Mouse (Mus musculus): ENCODE data around the gene Col27a1. TPM values are rescaled to one million over a fixed set of nuclear protein-coding genes. Genes with fewer than 3 reads are reported as not detected.
A peak's percentile ranks its signal among the peaks of the same experiment; 100 is the strongest.
"Not testable (repeated sequence)": the region's sequence is repeated elsewhere in the genome, so short reads cannot be mapped to it uniquely, and the experiment has no call there.

Col27a1 gene
- polyA plus RNA-seq, 1 experiment from 2014 or later = 0.85 TPM

- H3K4me2 ChIP-seq = no peak overlapping the region
- H3K4me1 ChIP-seq = peaks cover 5% of the 10 kb centered on the region
- no peaks in the 10 kb centered on the region for H3K9me3 ChIP-seq (replicated peaks)
- no peaks in the 10 kb centered on the region for H3K36me3 ChIP-seq (ENCODE audit: poor library complexity, severe bottlenecking)
- no peak overlapping the region for H3K9ac ChIP-seq
- H3K27me3 ChIP-seq = no peaks in the 10 kb centered on the region
- no peak for ATAC-seq
- H3K27ac ChIP-seq = no peak overlapping the region
- H3K4me3 ChIP-seq = no peak overlapping the region
- WGBS = 75% methylated on average over 3 of the region's 3 CpGs
These were observed 82.5 kb downstream of the Col27a1 start for GRCm38 (mm10) chr4:63296263-63296662.

- no peak overlapping the region for H3K27ac ChIP-seq
- no peaks in the 10 kb centered on the region for H3K27me3 ChIP-seq
- H3K4me2 ChIP-seq = no peak overlapping the region
- no peak overlapping the region for H3K9ac ChIP-seq
- H3K4me3 ChIP-seq = no peak overlapping the region
- WGBS = 87% methylated on average over 8 of the region's 8 CpGs
- no peaks in the 10 kb centered on the region for H3K9me3 ChIP-seq (replicated peaks)
- H3K36me3 ChIP-seq (ENCODE audit: poor library complexity, severe bottlenecking) = no peaks in the 10 kb centered on the region
- no peak for ATAC-seq
- H3K4me1 ChIP-seq = no peaks in the 10 kb centered on the region
These were observed 83.1 kb downstream of the Col27a1 start for GRCm38 (mm10) chr4:63296876-63297275.

GRCm38 (mm10) chr4:63298191-63298590, 84.4 kb downstream of the Col27a1 start:
- Histone ChIP-seq H3K9ac (no peak overlapping the region), H3K36me3 (ENCODE audit: poor library complexity, severe bottlenecking) (no peaks in the 10 kb centered on the region), H3K9me3 (replicated peaks) (no peaks in the 10 kb centered on the region), H3K4me2 (no peak overlapping the region), H3K27ac (no peak overlapping the region), H3K4me1 (no peaks in the 10 kb centered on the region), H3K4me3 (no peak overlapping the region), H3K27me3 (no peaks in the 10 kb centered on the region)
- ATAC-seq = no peak
- 90% methylated on average over 8 of the region's 8 CpGs for WGBS

- peak; percentile 34 for ATAC-seq
These were observed 88.8 kb downstream of the Col27a1 start for GRCm38 (mm10) chr4:63302641-63303040.

GRCm38 (mm10) chr4:63307175-63308062, 93.6 kb downstream of the Col27a1 start:
- 32% methylated on average over 21 of the region's 21 CpGs for WGBS

More at GRCm38 (mm10) chr4:63302641-63303040, 88.8 kb downstream of the Col27a1 start:
- no peak overlapping the region for H3K4me2 ChIP-seq
- no peak overlapping the region for H3K27ac ChIP-seq
- H3K4me1 ChIP-seq = no peaks in the 10 kb centered on the region
- no peaks in the 10 kb centered on the region for H3K36me3 ChIP-seq (ENCODE audit: poor library complexity, severe bottlenecking)
- 60% methylated on average over 4 of the region's 4 CpGs for WGBS
- no peaks in the 10 kb centered on the region; the same call in 1 of the 2 replicates for H3K27me3 ChIP-seq
- H3K9me3 ChIP-seq (replicated peaks) = no peaks in the 10 kb centered on the region; the same call in 1 of the 2 replicates
- no peak overlapping the region for H3K9ac ChIP-seq
- no peak overlapping the region for H3K4me3 ChIP-seq

GRCm38 (mm10) chr4:63308316-63308715, 94.5 kb downstream of the Col27a1 start:
- H3K27me3 ChIP-seq = no peaks in the 10 kb centered on the region; the same call in 1 of the 2 replicates
- H3K36me3 ChIP-seq (ENCODE audit: poor library complexity, severe bottlenecking) = no peaks in the 10 kb centered on the region
- no peak for ATAC-seq
- H3K4me3 ChIP-seq = no peak overlapping the region
- no peak overlapping the region for H3K9ac ChIP-seq
- no peak overlapping the region for H3K27ac ChIP-seq
- no peaks in the 10 kb centered on the region; the same call in 1 of the 2 replicates for H3K9me3 ChIP-seq (replicated peaks)
- H3K4me2 ChIP-seq = no peak overlapping the region
- WGBS = 82% methylated on average over 3 of the region's 3 CpGs
- no peaks in the 10 kb centered on the region for H3K4me1 ChIP-seq

More at GRCm38 (mm10) chr4:63307175-63308062, 93.6 kb downstream of the Col27a1 start:
- Histone ChIP-seq H3K4me1 (no peaks in the 10 kb centered on the region), H3K4me2 (no peak overlapping the region), H3K9me3 (replicated peaks) (no peaks in the 10 kb centered on the region; the same call in 1 of the 2 replicates), H3K4me3 (no peak overlapping the region), H3K27ac (no peak overlapping the region), H3K9ac (no peak overlapping the region), H3K36me3 (ENCODE audit: poor library complexity, severe bottlenecking) (no peaks in the 10 kb centered on the region), H3K27me3 (no peaks in the 10 kb centered on the region; the same call in 1 of the 2 replicates)
- ATAC-seq = peak; percentile 74

- H3K4me3 ChIP-seq = no peak overlapping the region
- H3K36me3 ChIP-seq (ENCODE audit: poor library complexity, severe bottlenecking) = no peaks in the 10 kb centered on the region
- H3K9ac ChIP-seq = no peak overlapping the region
- no peak for ATAC-seq
- no peaks in the 10 kb centered on the region; the same call in 1 of the 2 replicates for H3K9me3 ChIP-seq (replicated peaks)
- WGBS = 71% methylated on average over 10 of the region's 10 CpGs
- H3K27me3 ChIP-seq = no peaks in the 10 kb centered on the region; the same call in 1 of the 2 replicates
- H3K27ac ChIP-seq = no peak overlapping the region
- H3K4me2 ChIP-seq = no peak overlapping the region
- H3K4me1 ChIP-seq = no peaks in the 10 kb centered on the region
These were observed 96.5 kb downstream of the Col27a1 start for GRCm38 (mm10) chr4:63310247-63310855.

GRCm38 (mm10) chr4:63311426-63311825, 97.6 kb downstream of the Col27a1 start:
- Histone ChIP-seq H3K9ac (no peak overlapping the region), H3K36me3 (ENCODE audit: poor library complexity, severe bottlenecking) (no peaks in the 10 kb centered on the region), H3K4me2 (no peak overlapping the region), H3K4me1 (no peaks in the 10 kb centered on the region), H3K4me3 (no peak overlapping the region), H3K27ac (no peak overlapping the region), H3K9me3 (replicated peaks) (no peaks in the 10 kb centered on the region), H3K27me3 (no peaks in the 10 kb centered on the region; the same call in 1 of the 2 replicates)
- WGBS = 93% methylated on average over 7 of the region's 7 CpGs
- no peak for ATAC-seq

GRCm38 (mm10) chr4:63314063-63314462, 100.3 kb downstream of the Col27a1 start:
- ATAC-seq = no peak
- Histone ChIP-seq H3K4me2 (no peak overlapping the region), H3K27me3 (no peaks in the 10 kb centered on the region), H3K4me3 (no peak overlapping the region), H3K27ac (no peak overlapping the region), H3K9me3 (replicated peaks) (no peaks in the 10 kb centered on the region), H3K9ac (no peak overlapping the region), H3K4me1 (no peaks in the 10 kb centered on the region), H3K36me3 (ENCODE audit: poor library complexity, severe bottlenecking) (no peaks in the 10 kb centered on the region)
- WGBS = 78% methylated on average over 5 of the region's 5 CpGs

- WGBS = 80% methylated on average over 9 of the region's 9 CpGs
- H3K27ac ChIP-seq = no peak overlapping the region
- no peaks in the 10 kb centered on the region for H3K36me3 ChIP-seq (ENCODE audit: poor library complexity, severe bottlenecking)
- no peaks in the 10 kb centered on the region for H3K27me3 ChIP-seq
- no peaks in the 10 kb centered on the region for H3K9me3 ChIP-seq (replicated peaks)
- no peak overlapping the region for H3K9ac ChIP-seq
- H3K4me3 ChIP-seq = no peak overlapping the region
- H3K4me2 ChIP-seq = no peak overlapping the region
- no peak; the same call in 1 of the 2 replicates for ATAC-seq
- H3K4me1 ChIP-seq = no peaks in the 10 kb centered on the region
These were observed 102.4 kb downstream of the Col27a1 start for GRCm38 (mm10) chr4:63316076-63316746.

GRCm38 (mm10) chr4:63319566-63319965, 105.8 kb downstream of the Col27a1 start:
- H3K4me3 ChIP-seq; H3K4me2 ChIP-seq; H3K9me3 ChIP-seq (replicated peaks); H3K27ac ChIP-seq; H3K4me1 ChIP-seq; H3K9ac ChIP-seq; H3K27me3 ChIP-seq; H3K36me3 ChIP-seq (ENCODE audit: poor library complexity, severe bottlenecking): not testable (repeated sequence)
- 0 out of 2 replicates have a peak, but pooled peaks have one; percentile 33 for ATAC-seq
- 35% methylated on average over 3 of the region's 3 CpGs for WGBS
